Mouse (Mus musculus) liver, postnatal 0 days (tissue): Measurements from ENCODE around the gene Mroh2a.

Experiments
- CTCF ChIP-seq: sonication (generic); IDR thresholded peaks from 2 replicates; pipeline ENCODE4 v1.5.1; 2016; ENCODE audit warnings: antibody characterized with exemption, low read depth
- EP300 ChIP-seq: IDR thresholded peaks from 2 replicates; pipeline ENCODE4 v1.6.1; 2016; ENCODE audit warnings: antibody characterized with exemption, low read depth, mild to moderate bottlenecking

DNA sequence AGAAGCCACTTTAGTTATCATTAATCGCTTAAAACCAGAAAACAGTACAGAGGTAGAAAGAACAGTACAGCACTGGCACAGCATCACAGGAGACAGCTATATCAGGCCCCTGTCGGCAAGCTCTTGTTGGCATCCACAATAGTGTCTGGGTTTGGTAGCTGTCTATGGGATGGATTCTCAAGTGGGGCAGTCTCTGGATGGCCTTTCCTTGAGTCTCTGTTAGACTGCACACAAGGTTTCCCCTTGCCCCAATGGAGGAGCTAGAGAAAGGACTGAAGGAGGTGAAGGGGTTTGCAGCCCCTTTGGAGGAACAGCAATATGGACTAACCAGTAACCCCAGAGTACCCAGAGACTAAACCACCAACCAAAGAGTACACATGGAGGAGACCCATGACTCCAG lies 65.3 kb downstream of the Mroh2a start:
- TF ChIP-seq CTCF (no peak), EP300 (no peak)
